Mouse (Mus musculus): ENCODE measurements around the gene Lyve1. TPM values are rescaled to one million over a fixed set of nuclear protein-coding genes. Genes with fewer than 3 reads are reported as not detected.

The Lyve1 gene
- polyA plus RNA-seq (2017; shearing (Covaris generic)): not detected

GRCm38 (mm10) chr7:110862751-110863289 is at the start of gene Lyve1:
TSS of gene Lyve1 (minus strand) at chr7:110863239.

GRCm38 (mm10) chr7:110843916-110844874 is 18.8 kb downstream of the Lyve1 start, which contains the start of gene Rnf141:
TSS of gene Rnf141 (minus strand) at chr7:110844457.

Other genes starting within 250 kb of the Lyve1 start
- gene Sbf2, start 248.3 kb downstream of the Lyve1 start, polyA plus RNA-seq (2017; shearing (Covaris generic)): 4.7 TPM
- gene Adm, start 235.6 kb downstream of the Lyve1 start, polyA plus RNA-seq (2017; shearing (Covaris generic)): not detected
- gene Ampd3, start 95.0 kb downstream of the Lyve1 start, polyA plus RNA-seq (2017; shearing (Covaris generic)): 1.5 TPM
- 13.0 TPM for gene Rnf141, start 18.8 kb downstream of the Lyve1 start, polyA plus RNA-seq (2017; shearing (Covaris generic))
- 3.1 TPM for gene Mrvi1, start 119.2 kb upstream of the Lyve1 start, polyA plus RNA-seq (2017; shearing (Covaris generic))
- 39.3 TPM for gene Ctr9, start 165.7 kb upstream of the Lyve1 start, polyA plus RNA-seq (2017; shearing (Covaris generic))
- gene Eif4g2, start 219.8 kb upstream of the Lyve1 start, polyA plus RNA-seq (2017; shearing (Covaris generic)): 914 TPM

All from effector memory CD4-positive, alpha-beta T cell, adult 7 months (primary cell).